Mouse (Mus musculus) MEL (cell line): ENCODE results near the gene Slc4a2.

Experiments used
- CTCF ChIP-seq, 3 experiments: IDR thresholded peaks in 2 of 3; conservative IDR thresholded peaks in 1 of 3; 2 replicates each; pipeline ENCODE4 v1.5.1; 2011 to 2012; ENCODE audit warnings: low read length in 3 of 3, low read depth in 2 of 3, mild to moderate bottlenecking in 2 of 3, improper control_type of control experiment in 1 of 3, inconsistent platforms in 1 of 3, mixed read lengths in 1 of 3, moderate library complexity in 1 of 3; ENCODE audit not compliant: control insufficient read depth in 1 of 3, insufficient read depth in 1 of 3, poor library complexity in 1 of 3, severe bottlenecking in 1 of 3
- EP300 ChIP-seq, 2 experiments: IDR thresholded peaks; 2 replicates each; pipeline ENCODE4 v1.6.1; 2011; ENCODE audit warnings: improper control_type of control experiment in 2 of 2, low read length in 2 of 2, low read depth in 1 of 2, mild to moderate bottlenecking in 1 of 2
- GATA1 ChIP-seq: IDR thresholded peaks from 2 replicates; pipeline ENCODE4 v1.6.1; 2011; ENCODE audit warnings: low read depth, low read length, improper control_type of control experiment
- JUND ChIP-seq: IDR thresholded peaks from 2 replicates; pipeline ENCODE4 v1.6.1; 2011; ENCODE audit warnings: low read depth, mild to moderate bottlenecking, improper control_type of control experiment, low read length
- KAT2A ChIP-seq: conservative IDR thresholded peaks from 2 replicates; pipeline ENCODE4 v1.6.1; 2012; ENCODE audit warnings: low read depth, low read length, improper control_type of control experiment, inconsistent platforms
- MAZ ChIP-seq: IDR thresholded peaks from 2 replicates; pipeline ENCODE4 v1.6.1; 2012; ENCODE audit warnings: low read depth, mild to moderate bottlenecking, inconsistent platforms, low read length, improper control_type of control experiment
- MYB ChIP-seq: IDR thresholded peaks from 2 replicates; pipeline ENCODE4 v1.6.1; 2011; ENCODE audit warnings: mild to moderate bottlenecking, low read depth, low read length, improper control_type of control experiment
- POLR2A ChIP-seq, 2 experiments: IDR thresholded peaks; 2 replicates each; pipeline ENCODE4 v1.6.1; 2011 to 2012; ENCODE audit warnings: low read length in 2 of 2, mild to moderate bottlenecking in 2 of 2, control low read depth in 1 of 2, improper control_type of control experiment in 1 of 2, low read depth in 1 of 2, moderate library complexity in 1 of 2; ENCODE audit not compliant: control insufficient read depth in 1 of 2, insufficient read depth in 1 of 2, poor library complexity in 1 of 2
- POLR2AphosphoS2 ChIP-seq: IDR thresholded peaks from 2 replicates; pipeline ENCODE4 v1.6.1; 2011; ENCODE audit warnings: low read length, improper control_type of control experiment
- TAL1 ChIP-seq: IDR thresholded peaks from 2 replicates; pipeline ENCODE4 v1.6.1; 2012; ENCODE audit warnings: mild to moderate bottlenecking, inconsistent platforms, low read length, moderate library complexity, mixed read lengths
- TCF12 ChIP-seq: IDR thresholded peaks from 2 replicates; pipeline ENCODE4 v1.6.1; 2014; ENCODE audit warnings: low read depth, mild to moderate bottlenecking, inconsistent platforms, low read length, improper control_type of control experiment, moderate library complexity
- USF1 ChIP-seq: IDR thresholded peaks from 2 replicates; pipeline ENCODE4 v1.6.1; 2014; ENCODE audit warnings: low read depth, mild to moderate bottlenecking, inconsistent platforms, low read length, improper control_type of control experiment, moderate library complexity

DNA sequence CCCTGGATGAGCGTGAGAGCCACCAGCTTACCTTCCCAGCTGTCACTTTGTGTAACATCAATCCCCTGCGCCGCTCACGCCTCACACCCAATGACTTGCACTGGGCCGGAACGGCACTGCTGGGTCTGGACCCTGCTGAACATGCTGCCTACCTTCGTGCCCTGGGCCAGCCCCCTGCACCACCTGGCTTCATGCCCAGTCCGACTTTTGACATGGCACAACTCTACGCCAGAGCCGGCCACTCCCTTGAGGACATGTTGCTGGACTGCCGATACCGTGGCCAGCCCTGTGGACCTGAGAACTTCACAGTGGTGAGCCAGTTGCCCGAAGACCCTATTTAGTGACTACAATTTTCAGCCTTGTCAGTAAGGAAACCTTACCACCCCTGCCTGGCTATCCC lies 9.7 kb upstream of the Slc4a2 start:
- no peak for TF ChIP-seq JUND
- no peak for TF ChIP-seq CTCF (IDR thresholded peaks at IDR 0.05 in 2 of 3, conservative IDR thresholded peaks at IDR 0.05 in 1 of 3; ENCODE audit: control insufficient read depth in 1 of 3, insufficient read depth in 1 of 3, low read depth in 2 of 3, low read length in 3 of 3, poor library complexity in 1 of 3, severe bottlenecking in 1 of 3)
- no peak for TF ChIP-seq USF1
- no peak for TF ChIP-seq MAZ
- no peak for TF ChIP-seq TAL1
- no peak for TF ChIP-seq POLR2AphosphoS2
- TF ChIP-seq KAT2A, result no peak
- TF ChIP-seq TCF12, result no peak
- TF ChIP-seq POLR2A (IDR thresholded peaks at IDR 0.05; ENCODE audit: control insufficient read depth in 1 of 2, insufficient read depth in 1 of 2, low read depth in 1 of 2, low read length in 2 of 2, poor library complexity in 1 of 2), result no peak
- TF ChIP-seq GATA1, result no peak
- no peak for TF ChIP-seq EP300 (IDR thresholded peaks at IDR 0.05; ENCODE audit: low read depth in 1 of 2, low read length in 2 of 2)
- no peak for TF ChIP-seq MYB
